Mouse (Mus musculus): ENCODE data around the gene 4930544D05Rik. TPM values are rescaled to one million over a fixed set of nuclear protein-coding genes. Genes with fewer than 3 reads are reported as not detected.
A peak's percentile ranks its signal among the peaks of the same experiment; 100 is the strongest.

4930544D05Rik gene
- total and polyA plus RNA-seq, 2 experiments from 2014 or later = not detected

DNA sequence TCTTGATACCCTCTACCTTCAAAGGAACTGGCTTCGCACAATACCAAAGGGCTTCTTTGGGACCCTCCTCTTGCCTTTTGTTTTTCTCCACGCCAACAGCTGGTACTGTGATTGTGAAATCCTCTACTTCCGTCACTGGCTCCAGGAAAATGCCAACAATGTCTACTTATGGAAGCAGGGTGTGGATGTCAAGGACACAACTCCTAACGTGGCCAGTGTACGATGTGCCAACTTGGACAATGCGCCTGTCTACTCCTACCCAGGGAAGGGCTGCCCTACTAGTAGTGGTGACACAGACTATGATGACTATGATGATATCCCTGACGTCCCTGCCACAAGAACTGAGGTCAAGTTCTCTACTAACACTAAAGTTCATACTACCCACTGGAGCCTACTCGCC lies 24.3 kb downstream of the 4930544D05Rik start:
- ATAC-seq (ENCODE audit: low FRiP score) = no peak
- Histone ChIP-seq H3K4me3 (ENCODE audit: low read depth, low read length) (no peak overlapping the region), H3K27ac (ENCODE audit: low read depth, low read length) (no peak overlapping the region), H3K4me2 (ENCODE audit: low read depth, low read length, poor library complexity, severe bottlenecking) (no peak overlapping the region), H3K36me3 (ENCODE audit: insufficient read depth, low read length) (peaks cover 8% of the 10 kb centered on the region), H3K27me3 (ENCODE audit: insufficient read depth, low read length) (no peaks in the 10 kb centered on the region), H3K4me1 (ENCODE audit: insufficient read depth, low read length) (no peaks in the 10 kb centered on the region), H3K9me3 (ENCODE audit: low read length) (no peaks in the 10 kb centered on the region), H3K9ac (replicated peaks; ENCODE audit: low read length, poor library complexity, severe bottlenecking) (no peak overlapping the region)
- no peak for TF ChIP-seq CTCF (IDR thresholded peaks at IDR 0.05)
- 85% methylated on average over 8 of the region's 8 CpGs for WGBS
- no peak for DNase-seq (ENCODE audit: low spot score)

DNA sequence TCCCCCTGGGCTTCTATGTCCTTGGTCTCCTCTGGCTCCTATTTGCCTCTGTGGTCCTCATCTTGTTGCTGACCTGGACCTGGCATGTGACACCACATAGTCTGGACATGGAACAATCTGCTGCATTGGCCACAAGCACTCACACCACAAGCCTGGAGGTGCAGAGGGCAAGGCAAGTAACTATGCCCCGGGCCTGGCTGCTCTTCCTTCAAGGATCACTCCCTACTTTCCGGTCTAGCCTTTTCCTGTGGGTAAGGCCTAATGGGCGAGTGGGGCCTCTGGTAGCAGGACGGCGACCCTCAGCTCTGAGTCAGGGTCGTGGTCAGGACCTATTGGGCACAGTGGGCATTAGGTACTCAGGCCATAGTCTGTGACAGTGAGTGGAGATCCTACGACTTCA lies 25.6 kb downstream of the 4930544D05Rik start:
- no peaks in the 10 kb centered on the region for H3K9me3 ChIP-seq (ENCODE audit: low read length)
- H3K27ac ChIP-seq (ENCODE audit: low read depth, low read length) = no peak overlapping the region
- H3K4me2 ChIP-seq (ENCODE audit: low read depth, low read length, poor library complexity, severe bottlenecking) = no peak overlapping the region
- DNase-seq (ENCODE audit: low spot score) (no peak), ATAC-seq (ENCODE audit: low FRiP score) (no peak)
- peaks cover 11% of the 10 kb centered on the region for H3K36me3 ChIP-seq (ENCODE audit: insufficient read depth, low read length)
- WGBS = 86% methylated on average over 7 of the region's 7 CpGs
- H3K4me3 ChIP-seq (ENCODE audit: low read depth, low read length) = no peak overlapping the region
- H3K9ac ChIP-seq (replicated peaks; ENCODE audit: low read length, poor library complexity, severe bottlenecking) = no peak overlapping the region
- peaks cover 7% of the 10 kb centered on the region; the same call in 1 of the 2 replicates for H3K4me1 ChIP-seq (ENCODE audit: insufficient read depth, low read length)
- no peak for TF ChIP-seq CTCF (IDR thresholded peaks at IDR 0.05)
- no peaks in the 10 kb centered on the region for H3K27me3 ChIP-seq (ENCODE audit: insufficient read depth, low read length)

DNA sequence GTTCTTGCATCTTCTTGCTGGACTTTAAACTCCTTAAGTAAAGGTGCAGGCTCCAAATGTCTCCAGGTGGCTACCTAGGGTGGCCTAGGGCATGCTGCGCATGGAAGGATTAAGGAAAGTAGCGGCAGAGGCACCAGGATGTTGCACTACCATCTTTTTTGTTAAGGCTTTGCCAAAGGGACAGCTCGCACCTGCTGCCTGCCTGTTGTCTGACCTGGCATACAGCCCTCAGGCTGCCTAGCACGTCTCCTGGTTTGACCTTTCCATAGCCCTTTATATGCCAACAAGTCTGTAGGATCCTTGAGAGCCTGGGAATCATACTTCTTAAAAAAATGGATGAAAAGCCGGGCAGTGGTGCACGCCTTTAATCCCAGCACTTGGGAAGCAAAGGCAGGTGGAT lies 27.4 kb downstream of the 4930544D05Rik start:
- no peak overlapping the region for H3K4me2 ChIP-seq (ENCODE audit: low read depth, low read length, poor library complexity, severe bottlenecking)
- TF ChIP-seq CTCF (IDR thresholded peaks at IDR 0.05) = no peak
- ATAC-seq (ENCODE audit: low FRiP score) (no peak), DNase-seq (ENCODE audit: low spot score) (no peak)
- WGBS = 95% methylated on average over 6 of the region's 6 CpGs
- no peak overlapping the region for H3K4me3 ChIP-seq (ENCODE audit: low read depth, low read length)
- peaks cover 11% of the 10 kb centered on the region for H3K36me3 ChIP-seq (ENCODE audit: insufficient read depth, low read length)
- no peak overlapping the region for H3K27ac ChIP-seq (ENCODE audit: low read depth, low read length)
- peaks cover 10% of the 10 kb centered on the region; the same call in 1 of the 2 replicates for H3K4me1 ChIP-seq (ENCODE audit: insufficient read depth, low read length)
- no peaks in the 10 kb centered on the region for H3K27me3 ChIP-seq (ENCODE audit: insufficient read depth, low read length)
- no peaks in the 10 kb centered on the region for H3K9me3 ChIP-seq (ENCODE audit: low read length)
- H3K9ac ChIP-seq (replicated peaks; ENCODE audit: low read length, poor library complexity, severe bottlenecking) = no peak overlapping the region

DNA sequence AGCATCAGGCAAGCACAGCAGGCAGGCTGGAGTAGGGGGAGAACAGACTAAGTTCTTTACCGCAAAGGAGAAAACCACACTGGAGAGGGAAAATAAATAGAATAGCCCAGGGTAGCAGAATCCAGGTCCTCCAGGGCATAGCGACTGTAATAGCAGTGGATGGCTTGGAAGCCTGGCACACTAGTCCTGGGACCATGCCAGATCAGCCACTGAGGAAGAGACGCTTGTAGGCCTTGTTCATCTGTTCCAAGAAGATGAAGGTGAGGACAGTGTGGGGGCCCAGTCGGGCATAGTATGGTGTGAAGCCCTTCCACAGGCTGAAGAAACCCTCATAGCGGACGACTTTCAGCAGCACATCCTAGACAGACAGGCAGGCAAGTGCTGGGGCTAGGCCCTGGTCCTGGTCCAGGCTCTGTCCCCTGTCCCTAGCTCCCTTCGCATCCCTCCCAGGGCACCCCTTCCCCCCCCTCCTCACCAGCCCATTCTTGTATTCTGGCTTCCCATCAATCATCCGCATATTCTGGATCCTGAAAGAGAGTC lies 29.0 kb downstream of the 4930544D05Rik start:
- DNase-seq (ENCODE audit: low spot score) (no peak), ATAC-seq (ENCODE audit: low FRiP score) (no peak)
- Histone ChIP-seq H3K4me2 (ENCODE audit: low read depth, low read length, poor library complexity, severe bottlenecking) (no peak overlapping the region), H3K36me3 (ENCODE audit: insufficient read depth, low read length) (peaks cover 22% of the 10 kb centered on the region), H3K4me1 (ENCODE audit: insufficient read depth, low read length) (peaks cover 10% of the 10 kb centered on the region; the same call in 1 of the 2 replicates), H3K27ac (ENCODE audit: low read depth, low read length) (no peak overlapping the region), H3K9ac (replicated peaks; ENCODE audit: low read length, poor library complexity, severe bottlenecking) (no peak overlapping the region), H3K27me3 (ENCODE audit: insufficient read depth, low read length) (no peaks in the 10 kb centered on the region), H3K4me3 (ENCODE audit: low read depth, low read length) (no peak overlapping the region), H3K9me3 (ENCODE audit: low read length) (no peaks in the 10 kb centered on the region)
- TF ChIP-seq CTCF (IDR thresholded peaks at IDR 0.05) = no peak
- WGBS = 96% methylated on average over 8 of the region's 8 CpGs

DNA sequence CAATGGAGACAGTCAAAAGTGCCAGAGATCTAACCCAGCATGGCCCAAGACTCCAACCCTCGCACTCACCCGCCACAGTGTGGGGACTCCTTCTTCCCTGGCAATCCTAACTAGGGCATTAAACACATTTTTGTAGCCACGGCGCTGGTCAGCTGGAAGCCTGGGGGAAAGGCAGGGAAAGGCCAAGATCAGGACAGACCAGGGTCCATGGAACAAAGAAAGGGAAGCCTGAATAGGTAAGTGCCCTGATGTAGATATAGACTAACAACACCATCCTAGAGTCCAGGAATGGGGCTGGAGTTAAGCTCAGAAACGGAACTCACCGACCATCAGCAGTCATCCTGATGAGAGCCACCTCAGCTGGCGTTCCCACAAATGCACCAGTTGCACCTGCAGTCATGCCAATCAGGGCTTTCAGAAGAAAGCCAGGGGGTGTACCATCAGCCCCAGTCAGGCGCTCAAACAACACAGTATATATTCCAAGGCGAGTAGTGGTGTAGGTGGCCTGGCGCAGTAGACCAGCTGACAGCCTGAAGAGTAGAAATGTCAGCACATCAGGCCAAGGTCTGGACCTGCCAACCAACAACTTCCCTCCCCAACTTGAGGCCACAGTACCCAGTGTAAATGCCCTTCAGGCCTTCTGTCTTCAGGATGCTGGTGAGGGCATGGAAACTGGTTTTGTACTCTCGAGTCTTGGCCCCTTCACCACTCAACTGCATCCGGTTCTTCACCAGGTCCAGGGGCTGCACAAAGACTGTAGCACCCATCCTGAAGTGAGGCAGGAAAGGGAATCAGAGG lies 30.0 kb downstream of the 4930544D05Rik start:
- Histone ChIP-seq H3K4me1 (ENCODE audit: insufficient read depth, low read length) (peaks cover 10% of the 10 kb centered on the region; the same call in 1 of the 2 replicates), H3K27ac (ENCODE audit: low read depth, low read length) (peak overlapping the region; percentile 93), H3K9ac (replicated peaks; ENCODE audit: low read length, poor library complexity, severe bottlenecking) (peak overlapping the region; percentile 87; the same call in 1 of the 2 replicates), H3K36me3 (ENCODE audit: insufficient read depth, low read length) (peaks cover 30% of the 10 kb centered on the region), H3K9me3 (ENCODE audit: low read length) (no peaks in the 10 kb centered on the region), H3K4me2 (ENCODE audit: low read depth, low read length, poor library complexity, severe bottlenecking) (peak overlapping the region; percentile 71), H3K27me3 (ENCODE audit: insufficient read depth, low read length) (no peaks in the 10 kb centered on the region), H3K4me3 (ENCODE audit: low read depth, low read length) (peak overlapping the region; percentile 79)
- no peak for TF ChIP-seq CTCF (IDR thresholded peaks at IDR 0.05)
- no peak for DNase-seq (ENCODE audit: low spot score)
- WGBS = 91% methylated on average over 12 of the region's 12 CpGs
- ATAC-seq (ENCODE audit: low FRiP score) = no peak

DNA sequence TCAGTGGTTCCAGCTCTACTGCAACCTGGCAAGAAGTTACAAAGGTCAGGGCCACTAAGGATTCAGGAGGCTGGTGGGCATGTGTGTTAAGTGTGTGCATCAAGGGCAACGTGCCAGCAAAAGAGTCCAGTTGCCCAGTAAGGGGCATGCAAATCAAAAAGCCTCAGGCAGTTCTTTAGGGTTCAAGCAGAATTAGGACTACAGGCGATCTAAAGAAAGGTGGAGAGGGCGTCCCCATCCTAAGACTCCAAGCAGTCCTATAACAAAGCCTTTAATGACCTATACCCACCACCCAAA lies 30.6 kb downstream of the 4930544D05Rik start:
- 16% methylated on average over 3 of the region's 3 CpGs for WGBS
- ATAC-seq (ENCODE audit: low FRiP score) = 0 out of 2 replicates have a peak, but pooled peaks have one; percentile 1

More for the DNA sequence above, 30.6 kb downstream of the 4930544D05Rik start:
- Histone ChIP-seq H3K4me3 (ENCODE audit: low read depth, low read length) (peak overlapping the region; percentile 79), H3K4me2 (ENCODE audit: low read depth, low read length, poor library complexity, severe bottlenecking) (peak overlapping the region; percentile 71), H3K9ac (replicated peaks; ENCODE audit: low read length, poor library complexity, severe bottlenecking) (peak overlapping the region; percentile 87), H3K9me3 (ENCODE audit: low read length) (no peaks in the 10 kb centered on the region), H3K4me1 (ENCODE audit: insufficient read depth, low read length) (peaks cover 10% of the 10 kb centered on the region; the same call in 1 of the 2 replicates), H3K36me3 (ENCODE audit: insufficient read depth, low read length) (peaks cover 36% of the 10 kb centered on the region), H3K27ac (ENCODE audit: low read depth, low read length) (peak overlapping the region; percentile 93), H3K27me3 (ENCODE audit: insufficient read depth, low read length) (no peaks in the 10 kb centered on the region)
- DNase-seq (ENCODE audit: low spot score) = no peak
- TF ChIP-seq CTCF (IDR thresholded peaks at IDR 0.05) = no peak

Measured in midbrain, postnatal 0 days (tissue).